Mouse (Mus musculus) kidney, embryonic 16.5 days (tissue): ENCODE measurements around the gene Clcc1. TPM values are rescaled to one million over a fixed set of nuclear protein-coding genes. Genes with fewer than 3 reads are reported as not detected.

ENCODE experiments used
- ATAC-seq: fragments of 200-750 bp; cut with Nextera tagmentation; 2 replicates; pipeline ENCODE4 v1.8.0; 2017; ENCODE audit warnings: moderate TSS enrichment; ENCODE audit not compliant: low FRiP score, low TSS enrichment
- H3K27ac ChIP-seq: fragments of 300-500 bp; sonication (generic); 2 replicates; pipeline ENCODE4 v1.5.1; 2014; ENCODE audit warnings: low read length
- H3K27me3 ChIP-seq: fragments of 300-500 bp; sonication (generic); 2 replicates; pipeline ENCODE4 v1.6.1; 2014; ENCODE audit warnings: low read length, control low read depth, mixed read lengths; ENCODE audit not compliant: insufficient read depth
- H3K36me3 ChIP-seq: fragments of 300-500 bp; sonication (generic); 2 replicates; pipeline ENCODE4 v1.6.1; 2014; ENCODE audit warnings: low read length, control low read depth, mixed read lengths; ENCODE audit not compliant: insufficient read depth
- H3K4me1 ChIP-seq: fragments of 300-500 bp; sonication (generic); 2 replicates; pipeline ENCODE4 v1.6.1; 2014; ENCODE audit warnings: low read length, control low read depth, mixed read lengths; ENCODE audit not compliant: insufficient read depth
- H3K4me2 ChIP-seq: fragments of 300-500 bp; sonication (generic); replicated peaks from 2 replicates; pipeline ENCODE4 v1.6.1; 2014; ENCODE audit warnings: low read depth, low read length
- H3K4me3 ChIP-seq: fragments of 300-500 bp; sonication (generic); 2 replicates; pipeline ENCODE4 v1.5.1; 2014; ENCODE audit warnings: mild to moderate bottlenecking, low read length
- H3K9ac ChIP-seq: fragments of 300-500 bp; sonication (generic); replicated peaks from 2 replicates; pipeline ENCODE4 v1.6.1; 2014; ENCODE audit warnings: low read length
- H3K9me3 ChIP-seq: fragments of 300-500 bp; sonication (generic); 2 replicates; pipeline ENCODE4 v1.6.1; 2016; ENCODE audit warnings: low read length, control low read depth
- WGBS: fragments of 180-500 bp; shearing (Covaris S2); extraction: QIAGEN DNeasy Blood & Tissue Kit; methylation state at CpG from one replicate; pipeline ENCODE4 v1.1.7; 2014; 5-methylcytosine and 5-hydroxymethylcytosine counted together
- polyA plus RNA-seq: library from polyadenylated mRNA; unstranded; fragments of >200 nt; fragmentation: Nextera tagmentation; extraction: Ambion mirVana; gene quantifications from 2 replicates; pipeline ENCODE4 v1.2.1, GENCODE M21; 2015

The Clcc1 gene
- polyA plus RNA-seq, 1 experiment from 2014 or later: 63.9 TPM

DNA sequence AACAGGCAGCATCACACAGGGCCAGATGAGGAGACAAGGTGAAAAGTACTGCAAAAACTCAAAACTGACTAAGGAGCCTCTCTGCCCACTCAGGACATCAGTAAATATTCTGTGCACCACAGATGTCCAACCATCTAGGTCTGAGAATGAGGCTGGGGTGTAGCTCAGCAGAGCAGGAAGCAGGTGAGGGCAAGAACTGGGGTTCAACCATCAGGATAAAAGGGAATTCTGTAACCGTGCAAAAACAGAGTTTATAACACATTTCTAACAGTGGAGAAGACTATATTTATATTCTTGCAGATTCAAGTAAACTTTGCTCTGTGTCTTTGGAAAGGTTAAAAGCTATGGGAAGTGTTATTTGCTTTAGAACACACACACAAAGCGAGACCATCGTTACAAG, 66.0 kb downstream of the Clcc1 start:
- H3K4me3 ChIP-seq: no peak overlapping the region
- no peaks in the 10 kb centered on the region for H3K27me3 ChIP-seq
- no peaks in the 10 kb centered on the region for H3K9me3 ChIP-seq
- WGBS: 82% methylated on average over 3 of the region's 3 CpGs
- H3K9ac ChIP-seq: no peak overlapping the region
- H3K4me2 ChIP-seq: no peak overlapping the region
- H3K4me1 ChIP-seq: peaks cover 13% of the 10 kb centered on the region
- ATAC-seq: no peak
- no peak overlapping the region for H3K27ac ChIP-seq
- H3K36me3 ChIP-seq: no peaks in the 10 kb centered on the region

DNA sequence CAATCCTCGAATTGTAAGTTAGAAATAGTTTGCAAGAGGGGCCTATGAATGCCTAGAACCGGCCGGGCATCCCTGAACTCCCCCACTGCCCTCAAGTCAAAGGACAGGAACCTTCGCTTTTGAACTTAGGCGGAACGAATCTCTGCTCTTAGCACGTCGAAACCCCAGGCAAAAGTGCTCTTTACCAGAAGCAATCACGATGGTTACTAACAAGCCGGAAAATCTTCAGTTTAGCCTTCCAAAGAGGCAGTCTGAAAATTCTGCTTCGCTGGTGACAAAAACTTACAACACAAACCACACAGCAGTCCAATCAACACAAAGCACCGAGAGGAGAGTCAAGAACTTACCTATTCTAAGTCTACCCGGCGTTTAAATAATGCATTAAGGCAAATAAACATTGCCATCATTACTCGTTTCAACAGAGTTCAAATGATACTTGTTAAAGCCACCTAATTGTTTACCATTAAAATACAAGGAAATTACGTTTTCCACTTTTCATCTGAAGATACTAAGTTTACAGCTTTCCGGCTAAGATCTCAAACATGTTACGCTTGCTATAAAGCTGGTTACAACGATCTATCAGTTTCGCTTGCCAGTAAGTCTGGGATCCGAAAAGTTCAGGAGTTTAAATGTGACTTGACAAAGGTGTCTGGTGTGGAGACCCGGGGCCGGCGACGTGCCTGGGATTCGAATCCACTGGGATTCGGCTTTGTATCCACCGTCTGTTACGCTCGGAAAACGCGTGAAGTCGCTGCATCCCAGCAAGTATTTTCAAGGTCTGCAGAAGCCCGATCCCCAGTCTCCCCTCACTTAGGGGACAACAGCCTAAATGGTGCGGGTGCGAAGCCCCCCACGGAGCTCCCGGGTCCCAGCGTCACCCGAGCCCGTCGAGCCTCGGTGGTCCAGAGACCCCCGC, 67.6 kb downstream of the Clcc1 start:
- Histone ChIP-seq H3K27me3 (no peaks in the 10 kb centered on the region), H3K9me3 (peaks cover 3% of the 10 kb centered on the region; the same call in 1 of the 2 replicates), H3K4me1 (peaks cover 13% of the 10 kb centered on the region), H3K4me3 (peak overlapping the region; percentile 82), H3K9ac (peak overlapping the region; percentile 94), H3K27ac (peak overlapping the region; percentile 90), H3K4me2 (peak overlapping the region; percentile 79), H3K36me3 (no peaks in the 10 kb centered on the region)
- no peak for ATAC-seq
- under 1% methylated on average over 44 of the region's 44 CpGs for WGBS

DNA sequence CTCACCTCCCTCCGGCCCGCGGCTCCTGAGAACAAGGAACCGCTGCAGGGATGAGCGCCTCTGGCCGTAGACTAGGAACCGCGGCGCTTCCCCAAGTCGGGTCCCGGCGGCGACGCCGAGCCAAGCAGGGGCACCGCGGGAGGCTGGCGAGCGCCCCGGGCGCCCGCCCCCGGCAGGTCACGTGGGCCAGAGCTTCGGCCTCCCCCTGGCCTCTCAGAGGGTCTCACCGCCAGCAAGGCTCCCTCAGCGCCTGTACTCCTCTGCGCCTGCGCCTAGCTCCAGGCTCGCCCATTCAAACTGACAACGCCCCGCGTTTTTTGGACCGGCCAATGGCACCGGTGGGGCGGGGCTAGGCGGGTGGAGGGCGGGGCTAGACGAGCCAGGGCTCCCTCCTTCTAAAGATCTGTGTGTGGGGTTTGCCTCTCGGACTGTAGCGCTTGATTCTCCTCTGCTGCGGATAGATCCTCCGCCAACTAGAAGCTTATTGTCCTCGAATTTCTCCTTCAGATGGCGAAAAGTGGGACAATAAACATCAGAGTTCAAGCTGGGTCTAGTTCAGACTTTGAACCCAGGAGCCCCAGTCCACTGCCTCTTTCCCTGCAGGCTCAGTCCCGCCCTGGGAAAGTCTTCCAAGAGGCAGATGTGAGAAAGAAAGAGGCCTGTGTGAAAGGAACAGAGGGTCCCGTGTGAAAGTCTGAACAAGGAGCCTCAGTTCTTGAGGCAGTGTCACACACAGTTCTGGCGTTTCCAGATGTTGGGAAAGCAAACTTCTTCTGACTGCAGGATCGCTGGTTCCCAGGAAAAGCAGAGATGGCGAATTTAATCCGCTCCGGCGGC, 68.5 kb downstream of the Clcc1 start, which contains the start of gene Gpsm2:
TSS of gene Gpsm2 (minus strand) at position 274 of the 837 bp plus-strand sequence.
- peak; percentile 99 for ATAC-seq
- 3% methylated on average over 43 of the region's 53 CpGs for whole genome bisulfite sequencing
- H3K4me2 ChIP-seq: peak within 1 kb of the TSS; percentile 79
- H3K9me3 ChIP-seq: peaks cover 3% of the 10 kb centered on the region; the same call in 1 of the 2 replicates
- H3K36me3 ChIP-seq: no peaks in the 10 kb centered on the region
- peak within 1 kb of the TSS; percentile 82 for H3K4me3 ChIP-seq
- no peaks in the 10 kb centered on the region for H3K27me3 ChIP-seq
- peak within 1 kb of the TSS; percentile 94 for H3K9ac ChIP-seq
- peak within 1 kb of the TSS; percentile 90 for H3K27ac ChIP-seq
- peaks cover 13% of the 10 kb centered on the region for H3K4me1 ChIP-seq

DNA sequence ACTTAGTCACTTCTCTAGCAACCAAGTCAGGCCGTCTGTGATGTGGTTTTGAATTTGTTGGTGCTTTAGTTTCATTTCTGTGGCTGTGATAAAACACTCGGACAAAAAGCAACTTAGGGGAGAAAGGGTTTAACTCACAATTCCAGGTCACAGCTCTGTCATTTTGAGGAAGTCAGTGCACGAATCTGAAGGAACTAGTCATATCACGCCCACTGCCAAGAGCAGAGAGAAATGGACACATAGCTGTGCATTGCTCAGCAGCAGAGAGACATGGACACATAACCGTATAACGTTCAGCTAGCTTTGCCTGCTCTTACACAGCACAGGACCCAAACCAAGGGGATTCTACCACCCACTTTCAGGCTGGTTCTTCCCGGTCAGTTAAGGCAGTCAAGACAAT, 72.7 kb downstream of the Clcc1 start:
- WGBS: 84% methylated on average over 7 of the region's 7 CpGs
- H3K4me1 ChIP-seq: peaks cover 4% of the 10 kb centered on the region; the same call in 1 of the 2 replicates
- H3K4me3 ChIP-seq: no peak overlapping the region
- H3K36me3 ChIP-seq: no peaks in the 10 kb centered on the region
- no peak overlapping the region for H3K27ac ChIP-seq
- peaks cover 3% of the 10 kb centered on the region; the same call in 1 of the 2 replicates for H3K9me3 ChIP-seq
- no peak overlapping the region for H3K4me2 ChIP-seq
- H3K27me3 ChIP-seq: no peaks in the 10 kb centered on the region
- H3K9ac ChIP-seq: no peak overlapping the region
- no peak for ATAC-seq

DNA sequence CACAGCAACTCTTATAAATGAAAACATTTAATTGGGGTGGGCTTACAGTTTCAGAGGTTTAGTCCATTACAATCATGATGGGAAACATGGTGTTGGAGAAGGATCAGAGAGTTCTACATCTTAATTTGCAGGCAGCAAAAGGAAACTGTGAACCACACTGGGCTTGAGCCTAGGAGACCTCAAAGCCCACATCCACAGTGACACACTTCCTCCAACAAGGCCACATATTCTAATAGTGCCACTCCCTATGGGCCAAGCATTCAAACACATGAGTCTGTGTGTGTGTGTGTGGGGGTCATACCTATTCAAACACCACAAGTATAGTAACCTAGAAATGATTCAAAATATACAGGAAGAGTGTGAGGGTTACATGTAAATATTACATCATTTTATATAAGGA, 73.6 kb downstream of the Clcc1 start:
- Histone ChIP-seq H3K27me3 (no peaks in the 10 kb centered on the region), H3K4me2 (no peak overlapping the region), H3K27ac (no peak overlapping the region), H3K4me1 (peaks cover 4% of the 10 kb centered on the region; the same call in 1 of the 2 replicates), H3K4me3 (no peak overlapping the region), H3K36me3 (no peaks in the 10 kb centered on the region), H3K9me3 (peaks cover 3% of the 10 kb centered on the region; the same call in 1 of the 2 replicates), H3K9ac (no peak overlapping the region)
- ATAC-seq: no peak

DNA sequence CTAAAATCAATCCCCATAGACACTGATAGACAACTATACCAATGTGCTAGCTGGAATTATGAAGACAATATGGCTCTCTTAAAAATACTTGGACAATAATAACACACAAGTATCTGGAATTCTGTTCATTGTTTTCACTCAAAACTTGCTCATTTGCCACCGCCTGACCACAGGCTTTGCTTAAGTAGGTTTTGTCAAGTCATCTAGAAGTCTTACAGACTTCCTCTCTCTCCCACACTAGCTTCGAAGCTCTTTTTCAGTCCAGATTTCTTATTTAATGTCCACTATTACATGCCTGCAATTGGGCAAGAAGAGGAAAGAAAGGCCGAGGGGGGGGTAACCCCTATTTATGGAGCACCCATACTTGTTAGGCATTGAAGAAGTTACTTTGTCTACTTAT, 74.1 kb downstream of the Clcc1 start:
- Histone ChIP-seq H3K4me3 (no peak overlapping the region), H3K27ac (no peak overlapping the region), H3K4me2 (no peak overlapping the region), H3K9ac (no peak overlapping the region), H3K27me3 (no peaks in the 10 kb centered on the region), H3K4me1 (peaks cover 4% of the 10 kb centered on the region; the same call in 1 of the 2 replicates), H3K9me3 (peaks cover 3% of the 10 kb centered on the region; the same call in 1 of the 2 replicates), H3K36me3 (no peaks in the 10 kb centered on the region)
- no peak for ATAC-seq
- 89% methylated on average over 3 of the region's 3 CpGs for WGBS

Other genes starting within 250 kb of the Clcc1 start
- gene Celsr2, start 238.4 kb upstream of the Clcc1 start, polyA plus RNA-seq: 21.7 and 22.1 TPM in 2 replicates
- 134 and 142 TPM in 2 replicates for gene Sars, start 208.7 kb upstream of the Clcc1 start, polyA plus RNA-seq
- 0.37 and 0.41 TPM in 2 replicates for gene 1700013F07Rik, start 119.8 kb upstream of the Clcc1 start, polyA plus RNA-seq
- 1.4 TPM in 2 replicates for gene 5330417C22Rik, start 117.4 kb upstream of the Clcc1 start, polyA plus RNA-seq
- gene Tmem167b, start 91.4 kb upstream of the Clcc1 start, polyA plus RNA-seq: 38.0 and 38.4 TPM in 2 replicates
- 34.0 and 35.6 TPM in 2 replicates for gene Taf13, start 82.2 kb upstream of the Clcc1 start, polyA plus RNA-seq
- 8.9 and 10.6 TPM in 2 replicates for gene Wdr47, start 62.6 kb upstream of the Clcc1 start, polyA plus RNA-seq
- 38.4 and 51.5 TPM in 2 replicates for gene Gpsm2, start 68.4 kb downstream of the Clcc1 start, polyA plus RNA-seq
- 0.11 TPM in 1 of 2 replicates, not detected in the other for gene Aknad1, start 85.7 kb downstream of the Clcc1 start, polyA plus RNA-seq
- gene Stxbp3, start 186.6 kb downstream of the Clcc1 start, polyA plus RNA-seq: 32.6 and 38.8 TPM in 2 replicates
- 0.06 TPM in 1 of 2 replicates, not detected in the other for gene Fndc7, start 236.1 kb downstream of the Clcc1 start, polyA plus RNA-seq